Mouse (Mus musculus): ENCODE results near the gene Ccdc152. TPM values are rescaled to one million over a fixed set of nuclear protein-coding genes. Genes with fewer than 3 reads are reported as not detected.

Gene Ccdc152
- total and polyA plus RNA-seq, 2 experiments from 2014 or later = 0.64 TPM; not detected in 1

- Histone ChIP-seq H3K9ac (replicated peaks; ENCODE audit: low read length) (no peak overlapping the region), H3K9me3 (ENCODE audit: low read length) (no peaks in the 10 kb centered on the region), H3K36me3 (ENCODE audit: insufficient read depth, low read length) (no peaks in the 10 kb centered on the region), H3K27ac (no peak overlapping the region), H3K27me3 (ENCODE audit: insufficient read depth, low read length) (no peaks in the 10 kb centered on the region), H3K4me3 (ENCODE audit: low read length) (no peak overlapping the region), H3K4me1 (ENCODE audit: insufficient read depth, low read length) (no peaks in the 10 kb centered on the region), H3K4me2 (ENCODE audit: low read depth, low read length) (no peak overlapping the region)
- TF ChIP-seq CTCF (IDR thresholded peaks at IDR 0.05; ENCODE audit: low read depth) = no peak
- DNase-seq (ENCODE audit: low spot score) (no peak), ATAC-seq (no peak)
- WGBS = 83% methylated on average over 3 of the region's 3 CpGs
Observed at GRCm38 (mm10) chr15:3233837-3234551, 69.3 kb downstream of the Ccdc152 start.

DNA sequence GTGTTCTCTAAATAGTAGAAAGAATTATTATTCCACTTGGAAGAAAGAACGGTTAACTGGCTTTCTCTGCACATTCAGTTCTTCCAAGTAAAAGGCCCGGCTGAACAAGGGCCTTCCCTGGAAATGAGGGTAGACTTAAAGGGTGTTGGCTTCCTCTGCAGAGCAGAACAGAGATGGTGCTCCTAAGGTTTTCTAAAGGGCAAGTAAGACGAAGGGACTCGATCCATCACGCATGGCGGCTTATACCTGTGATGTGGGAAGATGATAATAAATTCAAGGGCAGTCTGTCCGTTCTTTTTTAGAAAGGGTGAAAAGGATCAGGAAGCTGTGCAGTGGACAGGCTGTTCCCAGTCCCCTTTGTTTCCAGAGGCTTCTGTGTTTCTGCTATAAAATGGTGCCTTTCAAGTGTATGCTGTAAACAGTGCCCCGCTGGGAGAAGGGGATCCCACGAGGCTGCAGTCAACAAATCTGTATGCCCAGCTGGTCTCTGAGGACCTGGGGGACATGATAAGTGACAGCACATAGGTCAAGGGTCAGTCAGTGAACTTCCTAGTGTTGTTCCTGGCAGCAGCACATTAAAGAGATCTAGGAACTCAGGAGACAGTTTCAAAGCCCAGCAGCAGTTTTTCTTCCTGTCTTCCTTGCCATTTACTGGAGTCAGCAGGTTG is 71.0 kb downstream of the Ccdc152 start:
- peak overlapping the region; percentile 62 for H3K27ac ChIP-seq
- H3K4me2 ChIP-seq (ENCODE audit: low read depth, low read length) = no peak overlapping the region
- 15% methylated on average over 9 of the region's 9 CpGs for WGBS
- no peaks in the 10 kb centered on the region for H3K27me3 ChIP-seq (ENCODE audit: insufficient read depth, low read length)
- ATAC-seq (peak; percentile 81; the same call in 1 of the 2 replicates), DNase-seq (ENCODE audit: low spot score) (peak; percentile 73)
- H3K4me3 ChIP-seq (ENCODE audit: low read length) = no peak overlapping the region
- H3K9ac ChIP-seq (replicated peaks; ENCODE audit: low read length) = no peak overlapping the region
- H3K4me1 ChIP-seq (ENCODE audit: insufficient read depth, low read length) = no peaks in the 10 kb centered on the region
- TF ChIP-seq CTCF (IDR thresholded peaks at IDR 0.05; ENCODE audit: low read depth) = no peak
- H3K9me3 ChIP-seq (ENCODE audit: low read length) = no peaks in the 10 kb centered on the region
- H3K36me3 ChIP-seq (ENCODE audit: insufficient read depth, low read length) = no peaks in the 10 kb centered on the region

- no peak for TF ChIP-seq CTCF (IDR thresholded peaks at IDR 0.05; ENCODE audit: low read depth)
- ATAC-seq = no peak
- Histone ChIP-seq H3K9me3 (ENCODE audit: low read length) (no peaks in the 10 kb centered on the region), H3K9ac (replicated peaks; ENCODE audit: low read length) (no peak overlapping the region), H3K27ac (no peak overlapping the region), H3K36me3 (ENCODE audit: insufficient read depth, low read length) (no peaks in the 10 kb centered on the region), H3K4me3 (ENCODE audit: low read length) (no peak overlapping the region), H3K4me2 (ENCODE audit: low read depth, low read length) (no peak overlapping the region), H3K27me3 (ENCODE audit: insufficient read depth, low read length) (no peaks in the 10 kb centered on the region), H3K4me1 (ENCODE audit: insufficient read depth, low read length) (no peaks in the 10 kb centered on the region)
- WGBS = 87% methylated on average over 4 of the region's 4 CpGs
- DNase-seq (ENCODE audit: low spot score) = no peak
Observed at GRCm38 (mm10) chr15:3231004-3231403, 72.3 kb downstream of the Ccdc152 start.

Other genes starting within 250 kb of the Ccdc152 start
- gene Selenop, start 35.0 kb downstream of the Ccdc152 start, total RNA-seq (2014; rRNA removed) = 319 and 356 TPM in 2 replicates
- gene Selenop, start 35.0 kb downstream of the Ccdc152 start, polyA plus RNA-seq (2015; fragmentation: Nextera tagmentation; extraction: Ambion mirVana) = 283 and 310 TPM in 2 replicates

All from hindbrain, postnatal 0 days (tissue).